Mouse (Mus musculus) heart, adult 2 months (tissue): ENCODE results near the gene Unc80. TPM values are rescaled to one million over a fixed set of nuclear protein-coding genes. Genes with fewer than 3 reads are reported as not detected.
A peak's percentile ranks its signal among the peaks of the same experiment; 100 is the strongest.

Source experiments
- DNase-seq, 2 experiments: peaks; one replicate each; pipeline ENCODE4 v3.0.0; 2021
- H3K27ac ChIP-seq: fragments of 200-600 bp; 2 replicates; pipeline ENCODE4 v1.8.1; 2022
- H3K27me3 ChIP-seq: fragments of 200-500 bp; 2 replicates; pipeline ENCODE4 v1.6.1; 2012; ENCODE audit warnings: mild to moderate bottlenecking, low read length, inconsistent platforms, mixed read lengths; ENCODE audit not compliant: control insufficient read depth, insufficient read depth
- H3K36me3 ChIP-seq: fragments of 200-500 bp; 2 replicates; pipeline ENCODE4 v1.6.1; 2012; ENCODE audit warnings: low read length, inconsistent platforms; ENCODE audit not compliant: control insufficient read depth, insufficient read depth
- H3K4me1 ChIP-seq: fragments of 200-500 bp; 2 replicates; pipeline ENCODE4 v1.6.1; 2011; ENCODE audit warnings: low read length; ENCODE audit not compliant: control insufficient read depth, insufficient read depth
- H3K4me3 ChIP-seq: fragments of 200-600 bp; 2 replicates; pipeline ENCODE4 v1.8.1; 2022
- H3K79me2 ChIP-seq: fragments of 200-500 bp; replicated peaks from 2 replicates; pipeline ENCODE4 v1.6.1; 2012; ENCODE audit warnings: mild to moderate bottlenecking, inconsistent platforms, low read length, moderate library complexity, mixed read lengths; ENCODE audit not compliant: control insufficient read depth, insufficient read depth
- H3K9ac ChIP-seq: fragments of 200-500 bp; 2 replicates; pipeline ENCODE4 v1.6.1; 2012; ENCODE audit warnings: low read depth, mild to moderate bottlenecking, control low read depth, inconsistent platforms, low read length, mixed read lengths
- CTCF ChIP-seq: fragments of 200-600 bp; IDR thresholded peaks from 2 replicates; pipeline ENCODE4 v1.8.1; 2022; ENCODE audit warnings: antibody characterized with exemption, mild to moderate bottlenecking, moderate library complexity
- EP300 ChIP-seq: fragments of 200-500 bp; IDR thresholded peaks from 2 replicates; pipeline ENCODE4 v1.6.1; 2011; ENCODE audit warnings: low read depth, low read length, control low read depth; ENCODE audit not compliant: insufficient read depth
- POLR2A ChIP-seq: fragments of 200-500 bp; IDR thresholded peaks from 2 replicates; pipeline ENCODE4 v1.6.1; 2011; ENCODE audit warnings: mild to moderate bottlenecking, low read depth, low read length, control low read depth; ENCODE audit not compliant: insufficient read depth
- WGBS: fragments of 180-500 bp; shearing (Covaris S2); methylation state at CpG from one replicate; pipeline ENCODE4 v1.1.7; 2018; 5-methylcytosine and 5-hydroxymethylcytosine counted together
- intact Hi-C: fragments of 180-260 bp; cut with DNase I; formaldehyde crosslinking; loops from one replicate; pipeline ENCODE4 v1.15.1; 2025
- polyA plus RNA-seq: library from polyadenylated mRNA; depleted of rRNA; stranded (reverse); fragments of >200 nt; gene quantifications from 2 replicates; pipeline ENCODE4 v1.2.3, GENCODE M21; 2012
- total RNA-seq, 2 experiments: library from RNA; stranded (reverse); gene quantifications; 2 replicates each; pipeline ENCODE4 v1.2.3; 2021

Gene Unc80
- total and polyA plus RNA-seq, 3 experiments = 0.03 to 0.11 (median 0.06) TPM

GRCm38 (mm10) chr1:66649568-66649967, 181.4 kb downstream of the Unc80 start:
- intact Hi-C loops = no loop called here
- WGBS = 75% methylated on average over 6 of the region's 6 CpGs
- Histone ChIP-seq H3K9ac (no peak overlapping the region), H3K36me3 (no peaks in the 10 kb centered on the region), H3K79me2 (no peaks in the 10 kb centered on the region), H3K27me3 (no peaks in the 10 kb centered on the region), H3K4me3 (no peak overlapping the region), H3K27ac (no peak overlapping the region), H3K4me1 (no peaks in the 10 kb centered on the region)
- no peak for TF ChIP-seq EP300
- no peak for DNase-seq

GRCm38 (mm10) chr1:66650006-66650405, 181.8 kb downstream of the Unc80 start:
- no peaks in the 10 kb centered on the region for H3K79me2 ChIP-seq
- 23% methylated on average over 1 of the region's 1 CpGs for WGBS
- H3K4me3 ChIP-seq = no peak overlapping the region
- H3K4me1 ChIP-seq = no peaks in the 10 kb centered on the region
- TF ChIP-seq CTCF (no peak), POLR2A (no peak), EP300 (no peak)
- no peak for DNase-seq
- no peaks in the 10 kb centered on the region for H3K36me3 ChIP-seq
- no peak overlapping the region for H3K9ac ChIP-seq
- H3K27me3 ChIP-seq = no peaks in the 10 kb centered on the region
- intact Hi-C loops = loop anchor here (10.0 kb wide), 1 partner anchor 1335 kb away; no protein-coding TSS in a partner anchor
- no peak overlapping the region for H3K27ac ChIP-seq

GRCm38 (mm10) chr1:66655119-66655746, 187.1 kb downstream of the Unc80 start:
- no peak for DNase-seq
- H3K79me2 ChIP-seq = no peaks in the 10 kb centered on the region
- no peaks in the 10 kb centered on the region for H3K36me3 ChIP-seq
- intact Hi-C loops = loop anchor here (2.0 to 10.0 kb wide), 2 partner anchors 550 to 1340 kb away; no protein-coding TSS in a partner anchor
- no peak overlapping the region for H3K4me3 ChIP-seq
- H3K4me1 ChIP-seq = no peaks in the 10 kb centered on the region
- H3K27ac ChIP-seq = no peak overlapping the region
- H3K9ac ChIP-seq = no peak overlapping the region
- TF ChIP-seq CTCF = no peak
- no peak for TF ChIP-seq POLR2A
- TF ChIP-seq EP300 = no peak
- WGBS = 56% methylated on average over 4 of the region's 4 CpGs
- H3K27me3 ChIP-seq = no peaks in the 10 kb centered on the region

- Histone ChIP-seq H3K36me3 (no peaks in the 10 kb centered on the region), H3K79me2 (no peaks in the 10 kb centered on the region), H3K27ac (no peak overlapping the region), H3K27me3 (no peaks in the 10 kb centered on the region), H3K4me1 (no peaks in the 10 kb centered on the region), H3K9ac (no peak overlapping the region), H3K4me3 (no peak overlapping the region)
- intact Hi-C loops = loop anchor here (2.0 to 10.0 kb wide), 2 partner anchors 551 to 1341 kb away; no protein-coding TSS in a partner anchor
- DNase-seq = no peak
- TF ChIP-seq POLR2A (no peak), EP300 (no peak), CTCF (peak; percentile 73)
Observed at GRCm38 (mm10) chr1:66655747-66656119, 187.6 kb downstream of the Unc80 start.

GRCm38 (mm10) chr1:66671475-66671874, 203.3 kb downstream of the Unc80 start:
- Histone ChIP-seq H3K79me2 (no peaks in the 10 kb centered on the region), H3K4me3 (no peak overlapping the region), H3K4me1 (no peaks in the 10 kb centered on the region), H3K27me3 (no peaks in the 10 kb centered on the region), H3K36me3 (no peaks in the 10 kb centered on the region), H3K9ac (no peak overlapping the region), H3K27ac (no peak overlapping the region)
- intact Hi-C loops = no loop called here
- WGBS = 67% methylated on average over 7 of the region's 7 CpGs
- no peak for TF ChIP-seq EP300
- TF ChIP-seq POLR2A = no peak
- no peak for TF ChIP-seq CTCF
- DNase-seq = no peak

GRCm38 (mm10) chr1:66672812-66673211, 204.6 kb downstream of the Unc80 start:
- H3K4me1 ChIP-seq = no peaks in the 10 kb centered on the region
- no peak for DNase-seq
- WGBS = 75% methylated on average over 7 of the region's 7 CpGs
- no peak overlapping the region for H3K27ac ChIP-seq
- no peak for TF ChIP-seq EP300
- no peak for TF ChIP-seq POLR2A
- no peak for TF ChIP-seq CTCF
- no peaks in the 10 kb centered on the region for H3K36me3 ChIP-seq
- no peak overlapping the region for H3K9ac ChIP-seq
- H3K27me3 ChIP-seq = no peaks in the 10 kb centered on the region
- no peak overlapping the region for H3K4me3 ChIP-seq
- no peaks in the 10 kb centered on the region for H3K79me2 ChIP-seq
- intact Hi-C loops = no loop called here
